Mouse (Mus musculus): ENCODE data around the gene Senp7.
"Not testable (repeated sequence)": the region's sequence is repeated elsewhere in the genome, so short reads cannot be mapped to it uniquely, and the experiment has no call there.

- not testable (repeated sequence) for TF ChIP-seq POLR2A, CTCF (IDR thresholded peaks at IDR 0.05; ENCODE audit: extremely low read depth, insufficient read depth, low read length)
Measured at GRCm38 (mm10) chr16:56073150-56073549, 25.0 kb downstream of the Senp7 start.
